Mouse (Mus musculus) embryonic facial prominence, embryonic 10.5 days (tissue): ENCODE data around the gene 4933402D24Rik. TPM values are rescaled to one million over a fixed set of nuclear protein-coding genes. Genes with fewer than 3 reads are reported as not detected.
A peak's percentile ranks its signal among the peaks of the same experiment; 100 is the strongest.

Source experiments
- DNase-seq: peaks from one replicate; pipeline ENCODE4 v3.0.0-alpha.2; 2017; ENCODE audit warnings: low spot score
- H3K27ac ChIP-seq: fragments of 300-500 bp; sonication (generic); replicated peaks from 2 replicates; pipeline ENCODE4 v1.5.1; 2016; ENCODE audit warnings: mild to moderate bottlenecking
- H3K27me3 ChIP-seq: fragments of 300-500 bp; sonication (generic); replicated peaks from 2 replicates; pipeline ENCODE4 v1.6.1; 2016; ENCODE audit warnings: low read depth, mild to moderate bottlenecking; ENCODE audit not compliant: poor library complexity, severe bottlenecking
- H3K36me3 ChIP-seq: fragments of 300-500 bp; sonication (generic); replicated peaks from 2 replicates; pipeline ENCODE4 v1.6.1; 2016; ENCODE audit warnings: mild to moderate bottlenecking, moderate library complexity
- H3K4me1 ChIP-seq: fragments of 300-500 bp; sonication (generic); 2 replicates; pipeline ENCODE4 v1.6.1; 2016
- H3K4me3 ChIP-seq: fragments of 300-500 bp; sonication (generic); 2 replicates; pipeline ENCODE4 v1.5.1; 2016; ENCODE audit warnings: mild to moderate bottlenecking, moderate library complexity
- H3K9me3 ChIP-seq: fragments of 300-500 bp; sonication (generic); 2 replicates; pipeline ENCODE4 v1.6.1; 2016; ENCODE audit warnings: mild to moderate bottlenecking
- WGBS: fragments of 180-500 bp; shearing (Covaris S2); methylation state at CpG from one replicate; pipeline ENCODE4 v1.1.7; 2016; 5-methylcytosine and 5-hydroxymethylcytosine counted together
- polyA plus RNA-seq: library from polyadenylated mRNA; unstranded; fragments of >200 nt; fragmentation: Nextera tagmentation; extraction: Ambion mirVana; gene quantifications from 2 replicates; pipeline ENCODE4 v1.2.1, GENCODE M21; 2016

The 4933402D24Rik gene
- polyA plus RNA-seq, 1 experiment from 2014 or later: 0.27 TPM

GRCm38 (mm10) chr1:63729796-63730195 lies 39.3 kb downstream of the 4933402D24Rik start:
- Histone ChIP-seq H3K4me3 (peak overlapping the region; percentile 68), H3K27me3 (no peaks in the 10 kb centered on the region), H3K9me3 (no peaks in the 10 kb centered on the region), H3K27ac (peak overlapping the region; percentile 77; the same call in 1 of the 2 replicates), H3K36me3 (no peaks in the 10 kb centered on the region), H3K4me1 (peaks cover 16% of the 10 kb centered on the region)
- no peak for DNase-seq
- 42% methylated on average over 8 of the region's 8 CpGs for WGBS

- Histone ChIP-seq H3K27me3 (0 out of 2 replicates have a peak, but pooled peaks cover 3% of the 10 kb centered on the region), H3K36me3 (no peaks in the 10 kb centered on the region), H3K4me3 (no peak overlapping the region), H3K4me1 (no peaks in the 10 kb centered on the region), H3K9me3 (no peaks in the 10 kb centered on the region), H3K27ac (no peak overlapping the region)
- DNase-seq: no peak
- 88% methylated on average over 7 of the region's 7 CpGs for WGBS
Observed at GRCm38 (mm10) chr1:63720161-63720560, 48.9 kb downstream of the 4933402D24Rik start.

- no peak for DNase-seq
- H3K4me1 ChIP-seq: 0 out of 2 replicates have a peak, but pooled peaks cover 2% of the 10 kb centered on the region
- H3K27ac ChIP-seq: no peak overlapping the region
- 59% methylated on average over 3 of the region's 3 CpGs for WGBS
- H3K4me3 ChIP-seq: no peak overlapping the region
- H3K36me3 ChIP-seq: no peaks in the 10 kb centered on the region
- H3K27me3 ChIP-seq: no peaks in the 10 kb centered on the region
- H3K9me3 ChIP-seq: no peaks in the 10 kb centered on the region
Observed at GRCm38 (mm10) chr1:63708876-63709275, 60.2 kb downstream of the 4933402D24Rik start.

- 84% methylated on average over 5 of the region's 5 CpGs for WGBS
- Histone ChIP-seq H3K4me1 (no peaks in the 10 kb centered on the region), H3K27me3 (no peaks in the 10 kb centered on the region)
Observed at GRCm38 (mm10) chr1:63705733-63706132, 63.3 kb downstream of the 4933402D24Rik start.

More at GRCm38 (mm10) chr1:63705733-63706132, 63.3 kb downstream of the 4933402D24Rik start:
- Histone ChIP-seq H3K4me3 (no peak overlapping the region), H3K36me3 (no peaks in the 10 kb centered on the region), H3K27ac (no peak overlapping the region), H3K9me3 (no peaks in the 10 kb centered on the region)
- no peak for DNase-seq

Other genes with a start within 250 kb of the 4933402D24Rik start
- not detected in 2 replicates for gene Gm39653, start 153.3 kb downstream of the 4933402D24Rik start, polyA plus RNA-seq
- gene Dytn, start 82.3 kb downstream of the 4933402D24Rik start, polyA plus RNA-seq: 0.05 TPM in 1 of 2 replicates, not detected in the other
- 0.11 and 0.28 TPM in 2 replicates for gene Mdh1b, start 38.9 kb downstream of the 4933402D24Rik start, polyA plus RNA-seq
- 72.4 and 73.2 TPM in 2 replicates for gene Fastkd2, start 38.7 kb downstream of the 4933402D24Rik start, polyA plus RNA-seq